Mouse (Mus musculus) gastrocnemius, postnatal 36 days (tissue): ENCODE data around the gene Myo15b. TPM values are rescaled to one million over a fixed set of nuclear protein-coding genes. Genes with fewer than 3 reads are reported as not detected.
"Not testable (repeated sequence)": the region's sequence is repeated elsewhere in the genome, so short reads cannot be mapped to it uniquely, and the experiment has no call there.

Experiments
- DNase-seq, 2 experiments: peaks; one replicate each; pipeline ENCODE4 v3.0.0; 2022
- intact Hi-C: fragments of 180-260 bp; cut with DNase I; formaldehyde crosslinking; loops from one replicate; pipeline ENCODE4 v1.15.1; 2025
- total RNA-seq, 2 experiments: library from RNA; stranded (reverse); gene quantifications; 2 replicates each; pipeline ENCODE4 v1.2.3; 2021

Gene Myo15b
- total RNA-seq, 2 experiments from 2014 or later = not detected

DNA sequence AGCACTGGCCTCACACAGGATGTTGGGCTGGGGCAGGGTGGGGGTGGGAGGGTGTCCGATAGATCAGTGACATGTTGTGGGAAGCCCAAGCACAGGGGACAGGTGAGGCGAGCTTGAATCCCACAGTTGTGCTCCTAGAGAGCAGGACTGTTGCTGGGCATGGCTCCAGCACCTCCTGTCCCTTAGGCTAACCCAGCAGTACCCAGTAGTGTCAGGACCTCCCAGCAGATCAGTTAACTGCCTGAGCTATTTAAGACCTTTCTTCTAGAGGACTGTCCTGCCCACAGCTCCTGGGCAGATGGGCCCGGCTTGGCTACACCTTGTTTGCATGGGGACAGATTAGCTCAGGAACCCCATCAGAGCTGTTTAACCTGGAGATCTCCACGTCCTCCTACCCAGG, 29.2 kb upstream of the Myo15b start:
- intact Hi-C loops = no loop called here
- no peak for DNase-seq

- intact Hi-C loops = no loop called here
- no peak for DNase-seq
These were observed 27.5 kb upstream of the Myo15b start for GRCm38 (mm10) chr11:115830550-115831325.

- DNase-seq = no peak
- intact Hi-C loops = no loop called here
These were observed 26.7 kb upstream of the Myo15b start for GRCm38 (mm10) chr11:115831518-115831917.

DNA sequence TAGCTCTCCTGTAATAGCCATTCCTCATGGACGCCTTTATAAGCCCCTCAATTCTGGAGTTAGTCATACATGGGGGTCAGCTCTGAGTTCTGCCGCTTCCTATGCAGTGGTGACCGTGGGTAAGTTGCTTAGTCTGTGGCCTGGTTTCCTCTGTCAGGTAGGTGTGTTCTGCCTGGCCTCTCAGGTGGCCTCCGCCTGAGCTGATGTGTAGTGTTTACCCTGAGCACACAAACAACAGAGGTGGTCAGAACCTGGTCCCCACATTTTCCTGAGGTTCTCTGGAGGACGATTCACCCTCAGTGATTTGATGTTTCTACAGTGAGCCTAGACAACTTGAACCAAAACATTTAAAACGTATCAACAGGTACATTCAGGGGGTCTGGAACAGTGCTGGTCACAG, 26.1 kb upstream of the Myo15b start:
- intact Hi-C loops = no loop called here
- DNase-seq = no peak

- DNase-seq = no peak
These were observed 25.7 kb upstream of the Myo15b start for GRCm38 (mm10) chr11:115832523-115832922.

DNA sequence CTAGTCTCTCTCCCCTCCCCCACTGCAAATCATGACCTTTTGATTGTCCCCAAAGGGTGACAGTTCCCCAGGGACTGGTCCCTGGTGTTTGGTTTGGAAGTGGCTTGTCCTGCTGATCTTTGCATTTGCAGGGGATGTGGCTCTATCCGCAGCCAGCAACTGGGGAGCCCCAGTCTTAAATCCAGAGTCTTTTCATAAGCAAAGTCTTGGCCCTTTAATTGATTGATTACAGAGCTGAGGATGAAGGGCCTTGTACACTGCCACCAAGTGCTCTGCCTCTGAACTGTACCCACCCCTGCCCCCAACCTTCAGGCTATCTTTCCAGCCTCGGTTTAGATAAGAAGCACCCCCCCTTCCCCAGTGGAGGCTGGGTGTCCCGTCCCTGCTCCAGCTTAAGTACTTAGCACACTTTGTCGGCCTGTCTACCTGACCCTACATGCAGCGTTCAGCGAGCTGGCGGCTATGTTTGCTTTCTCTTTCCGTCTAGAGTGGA, 25.1 kb upstream of the Myo15b start:
- DNase-seq = no peak
- intact Hi-C loops = no loop called here

More at GRCm38 (mm10) chr11:115832523-115832922, 25.7 kb upstream of the Myo15b start:
- intact Hi-C loops = no loop called here

DNA sequence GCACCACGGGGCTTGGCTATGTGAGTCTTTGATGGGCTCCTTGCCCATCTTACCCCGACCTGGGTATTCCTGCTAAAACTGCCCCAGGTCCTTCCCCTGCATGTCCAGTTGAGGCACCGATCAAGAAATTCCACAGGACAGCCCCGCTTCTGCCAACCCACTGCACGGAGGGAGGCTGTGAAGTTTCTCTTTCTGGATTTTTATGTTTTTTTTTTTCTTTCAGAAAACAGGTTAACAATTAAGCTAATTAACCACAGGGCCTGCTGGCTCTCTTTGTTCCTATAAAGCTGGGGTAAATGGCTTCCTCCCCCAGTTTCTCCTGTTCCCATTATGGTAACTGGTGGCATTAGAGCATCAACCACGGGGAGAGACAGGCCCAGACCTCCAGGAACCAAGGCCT, 24.2 kb upstream of the Myo15b start:
- DNase-seq = no peak
- intact Hi-C loops = no loop called here

GRCm38 (mm10) chr11:115836656-115837395, 21.4 kb upstream of the Myo15b start:
- intact Hi-C loops = no loop called here

DNA sequence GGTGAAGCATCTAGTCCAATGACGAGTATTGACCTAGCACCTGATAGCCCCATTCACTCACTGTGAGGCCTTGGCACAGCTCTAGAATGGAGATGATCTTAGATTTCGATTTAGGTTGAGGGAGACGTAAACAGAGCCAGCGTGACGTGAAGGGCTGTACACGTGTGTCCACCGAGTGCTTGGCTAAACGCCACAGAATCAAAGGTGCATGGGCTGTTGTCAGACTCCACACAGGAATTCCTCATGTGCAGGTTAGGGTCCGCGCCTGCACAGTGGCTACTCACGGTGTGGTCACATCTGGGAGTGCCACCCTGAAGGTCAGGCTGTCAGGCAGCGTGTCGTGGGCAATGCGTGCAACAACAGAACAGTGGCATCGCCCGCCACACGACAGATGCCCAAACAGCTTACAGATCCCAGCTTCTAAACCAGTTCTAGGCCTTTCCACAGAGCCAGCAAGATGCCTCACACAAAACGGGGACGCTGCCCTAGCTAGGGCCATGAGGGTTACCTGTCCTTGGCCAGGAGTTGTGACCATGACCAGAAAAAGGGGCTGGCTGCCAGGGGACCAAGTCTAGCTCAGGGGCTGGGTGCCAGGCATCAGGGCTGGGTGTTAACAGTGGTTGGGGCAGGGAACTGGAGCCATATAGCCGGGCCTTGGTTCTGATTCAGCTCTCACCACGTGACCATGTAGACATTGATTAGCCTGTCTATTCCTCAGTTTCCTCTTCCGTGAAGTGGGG, 20.4 kb upstream of the Myo15b start:
- no peak for DNase-seq
- intact Hi-C loops = no loop called here

More at GRCm38 (mm10) chr11:115836656-115837395, 21.4 kb upstream of the Myo15b start:
- DNase-seq = no peak

- DNase-seq = no peak
- intact Hi-C loops = no loop called here
These were observed 19.3 kb upstream of the Myo15b start for GRCm38 (mm10) chr11:115838895-115839311.

- DNase-seq = no peak
These were observed 18.5 kb upstream of the Myo15b start for GRCm38 (mm10) chr11:115839732-115840131.

GRCm38 (mm10) chr11:115841044-115841443, 17.2 kb upstream of the Myo15b start:
- DNase-seq = no peak
- intact Hi-C loops = no loop called here

More at GRCm38 (mm10) chr11:115839732-115840131, 18.5 kb upstream of the Myo15b start:
- intact Hi-C loops = no loop called here

DNA sequence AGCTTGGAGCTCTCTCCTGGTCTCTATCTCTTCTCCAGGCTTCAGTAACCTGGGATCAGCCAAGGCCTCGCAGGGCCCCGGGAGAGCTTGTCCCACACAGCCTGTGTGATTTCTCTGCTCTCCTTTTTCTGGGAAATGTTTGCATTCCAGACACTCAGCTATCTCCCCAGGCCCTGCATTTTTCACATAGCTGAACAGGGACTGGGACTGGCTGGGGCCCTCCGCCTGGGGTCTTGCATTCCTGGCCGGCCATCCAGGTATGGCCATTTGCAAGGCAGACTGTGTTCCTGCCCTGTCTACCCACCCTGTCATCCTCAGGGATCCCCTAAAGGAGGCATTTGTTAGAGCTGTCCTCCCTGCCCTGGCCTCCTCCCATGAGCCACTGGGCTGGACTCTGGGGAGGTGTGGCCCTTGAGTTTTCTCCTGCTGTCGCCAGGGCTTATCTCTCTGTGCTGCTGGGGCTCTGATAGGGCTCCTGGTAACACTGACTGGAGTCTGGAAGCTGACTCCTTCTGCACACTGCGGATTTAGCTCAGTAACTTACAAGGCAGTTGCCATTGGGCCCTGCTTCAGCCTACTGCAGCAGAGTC, 16.1 kb upstream of the Myo15b start:
- DNase-seq = no peak
- intact Hi-C loops = no loop called here

DNA sequence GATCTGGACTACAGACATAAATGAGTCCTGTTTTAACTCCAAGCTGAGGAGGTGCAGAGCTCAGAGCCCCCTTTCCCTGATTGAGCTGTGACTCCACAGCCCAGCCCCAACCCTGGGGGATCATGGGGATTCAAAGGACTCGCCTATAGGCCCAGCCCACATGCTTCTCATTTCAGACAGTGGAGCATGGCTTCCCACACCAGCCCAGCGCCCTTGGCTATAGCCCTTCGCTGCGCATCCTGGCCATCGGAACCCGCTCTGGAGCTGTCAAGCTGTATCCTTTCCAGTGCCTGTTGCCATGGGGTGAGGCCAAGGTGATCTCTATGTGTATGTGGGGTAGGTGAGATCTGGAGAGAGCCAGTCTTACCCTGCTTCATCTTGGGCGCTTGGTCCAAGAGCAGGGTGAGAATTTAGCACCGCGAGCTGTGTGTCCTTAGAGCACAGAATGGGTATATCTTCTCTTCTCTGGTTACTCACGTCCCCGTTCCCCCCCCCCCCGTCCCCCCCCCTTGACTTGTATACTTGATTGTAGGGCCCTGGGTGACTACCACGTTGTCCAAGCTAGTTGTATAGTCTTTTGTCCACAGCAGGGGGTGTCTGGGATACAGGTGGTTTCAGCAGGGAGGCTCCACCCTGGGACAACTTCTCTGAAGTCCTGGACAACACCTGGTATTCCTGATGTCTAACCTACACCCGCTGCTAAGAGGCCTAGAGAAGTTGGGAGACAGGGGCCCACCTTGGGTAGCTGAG, 14.9 kb upstream of the Myo15b start:
- intact Hi-C loops = no loop called here
- no peak for DNase-seq

DNA sequence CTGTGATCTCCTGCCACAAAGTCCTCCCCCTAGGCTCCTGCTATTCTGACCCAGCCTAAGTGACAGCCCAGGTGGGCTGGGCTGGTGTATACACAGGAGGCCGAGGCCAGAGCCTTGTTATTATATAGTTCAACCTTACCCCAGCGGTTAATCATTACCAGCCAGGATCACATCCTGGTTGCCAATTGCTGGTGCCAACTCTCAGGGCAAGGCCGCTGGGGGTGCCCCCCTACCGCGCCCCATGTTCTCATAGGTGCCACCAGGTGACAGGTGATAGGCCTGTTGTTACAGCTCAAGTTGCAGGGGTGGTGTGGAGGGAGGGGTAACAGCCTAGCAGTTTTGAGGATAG, 14.3 kb upstream of the Myo15b start:
- intact Hi-C loops = no loop called here
- no peak for DNase-seq

DNA sequence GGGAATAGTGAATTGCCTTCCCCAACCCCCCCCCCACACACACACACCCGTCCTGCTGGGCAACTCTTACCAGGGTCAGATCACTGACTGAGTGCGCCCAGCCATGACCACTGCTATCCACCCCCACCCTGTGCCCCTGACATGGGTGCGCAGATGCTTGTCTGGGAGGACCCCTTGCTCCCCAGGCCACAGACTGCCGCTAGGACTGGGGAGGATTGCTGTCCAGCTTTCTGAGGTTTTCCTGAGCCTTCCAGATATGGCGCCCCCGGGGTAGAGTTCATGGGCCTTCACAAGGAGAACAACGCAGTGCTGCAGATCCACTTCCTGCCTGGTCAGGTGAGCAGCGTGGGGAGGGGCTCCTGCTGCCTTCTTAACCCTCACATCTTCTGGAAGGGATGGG, 14.0 kb upstream of the Myo15b start:
- DNase-seq = no peak
- intact Hi-C loops = no loop called here

DNA sequence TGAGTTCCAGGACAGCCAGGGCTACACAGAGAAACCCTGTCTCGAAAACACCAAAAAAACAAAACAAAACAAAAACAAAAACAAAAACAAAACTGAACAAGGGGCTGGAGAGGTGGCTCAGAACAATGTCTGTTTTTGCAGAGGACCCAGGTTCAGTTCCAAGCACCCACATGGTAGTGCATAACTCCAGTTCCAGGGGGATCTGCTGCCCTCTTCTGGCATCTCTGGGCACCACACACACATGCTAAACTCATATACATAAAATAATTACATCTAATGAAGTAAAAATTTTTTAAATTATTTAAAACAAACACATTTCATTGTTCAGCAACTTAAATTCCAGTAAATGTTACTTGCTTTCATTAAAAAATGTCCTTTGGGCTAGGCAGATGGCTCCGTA, 12.4 kb upstream of the Myo15b start:
- no peak for DNase-seq
- intact Hi-C loops = no loop called here

- intact Hi-C loops = no loop called here
- DNase-seq = no peak
These were observed 3.5 kb upstream of the Myo15b start for GRCm38 (mm10) chr11:115854674-115855073.

GRCm38 (mm10) chr11:115857146-115857545, 1.1 kb upstream of the Myo15b start:
- DNase-seq, intact Hi-C loops: not testable (repeated sequence)

DNA sequence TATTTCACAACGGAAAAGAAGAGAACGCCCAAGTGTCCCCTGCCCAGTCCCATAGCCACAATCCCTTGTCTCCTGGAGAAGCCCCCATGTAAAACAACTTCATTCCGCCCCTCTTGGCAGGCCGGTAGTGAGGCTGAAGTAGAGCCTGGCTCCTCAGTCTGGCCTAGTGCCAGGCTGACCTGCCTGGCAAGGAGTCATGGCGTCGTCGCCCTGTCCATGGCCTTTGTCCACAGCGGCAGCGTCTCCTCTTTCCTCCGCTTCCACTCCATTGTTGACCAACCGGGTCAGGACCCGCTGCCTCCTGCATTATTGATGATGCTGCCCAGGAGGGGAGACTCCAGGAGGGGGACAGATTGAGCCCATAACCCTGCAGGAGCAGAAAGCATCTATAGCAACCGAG, 270 bp upstream of the Myo15b start:
- DNase-seq = no peak
- intact Hi-C loops = loop anchor here (2.0 kb wide), 1 partner anchor 135 kb away; no protein-coding TSS in a partner anchor
